Mouse (Mus musculus): ENCODE measurements at regions not wholly inside any gene's neighbourhood (a gene's known extent, or its start where the extent isn't known, plus 50 kb on each side); places are given as distances from the start of the nearest gene placed in this dataset.

- H3K36me3 ChIP-seq (replicated peaks; ENCODE audit: control insufficient read depth, insufficient read depth, low read depth) = no peaks in the 10 kb centered on the region
- WGBS (ENCODE audit: insufficient replicate concordance) = 45% methylated on average over 2 of the region's 2 CpGs
These were observed 184.4 kb downstream of the Gm28710 start for GRCm38 (mm10) chr5:16976006-16976405.

GRCm38 (mm10) chr5:16984877-16985276, 193.3 kb downstream of the Gm28710 start:
- H3K27me3 ChIP-seq (ENCODE audit: control insufficient read depth, insufficient read depth, low read length) = no peaks in the 10 kb centered on the region
- no peak for TF ChIP-seq EP300 (IDR thresholded peaks at IDR 0.05; ENCODE audit: low read depth)
- TF ChIP-seq CTCF (IDR thresholded peaks at IDR 0.05; ENCODE audit: low read depth) = no peak
- H3K9me3 ChIP-seq (ENCODE audit: control insufficient read depth, low read length) = no peaks in the 10 kb centered on the region
- H3K4me1 ChIP-seq (replicated peaks; ENCODE audit: control insufficient read depth in 2 of 2, insufficient read depth in 2 of 2, low read length in 1 of 2) = no peaks in the 10 kb centered on the region
- 55% methylated on average over 2 of the region's 2 CpGs for WGBS (ENCODE audit: insufficient replicate concordance)
- no peak for ATAC-seq (ENCODE audit: insufficient read depth)
- H3K9ac ChIP-seq (replicated peaks) = no peak overlapping the region
- H3K27ac ChIP-seq = no peak overlapping the region
- no peak overlapping the region for H3K4me3 ChIP-seq (ENCODE audit: insufficient read depth in 1 of 2, low read depth in 2 of 2, low read length in 2 of 2)
- no peak overlapping the region for H3K4me2 ChIP-seq (ENCODE audit: low read depth)
- no peak for DNase-seq (ENCODE audit: low read depth in 3 of 3, low spot score in 3 of 3)
- no peaks in the 10 kb centered on the region for H3K36me3 ChIP-seq (replicated peaks; ENCODE audit: control insufficient read depth, insufficient read depth, low read depth)

More at GRCm38 (mm10) chr5:16976006-16976405, 184.4 kb downstream of the Gm28710 start:
- H3K4me1 ChIP-seq (replicated peaks; ENCODE audit: control insufficient read depth in 2 of 2, insufficient read depth in 2 of 2, low read length in 1 of 2) = no peaks in the 10 kb centered on the region
- no peak overlapping the region for H3K4me3 ChIP-seq (ENCODE audit: insufficient read depth in 1 of 2, low read depth in 2 of 2, low read length in 2 of 2)
- ATAC-seq (ENCODE audit: insufficient read depth) (no peak), DNase-seq (ENCODE audit: low read depth in 3 of 3, low spot score in 3 of 3) (no peak)
- no peak overlapping the region for H3K27ac ChIP-seq
- no peak overlapping the region for H3K4me2 ChIP-seq (ENCODE audit: low read depth)
- H3K27me3 ChIP-seq (ENCODE audit: control insufficient read depth, insufficient read depth, low read length) = no peaks in the 10 kb centered on the region
- TF ChIP-seq EP300 (IDR thresholded peaks at IDR 0.05; ENCODE audit: low read depth) (no peak), CTCF (IDR thresholded peaks at IDR 0.05; ENCODE audit: low read depth) (no peak)
- H3K9ac ChIP-seq (replicated peaks) = no peak overlapping the region
- no peaks in the 10 kb centered on the region for H3K9me3 ChIP-seq (ENCODE audit: control insufficient read depth, low read length)

GRCm38 (mm10) chr5:16991518-16991917, 199.9 kb downstream of the Gm28710 start:
- DNase-seq (ENCODE audit: low read depth in 3 of 3, low spot score in 3 of 3) (no peak), ATAC-seq (ENCODE audit: insufficient read depth) (no peak)
- Histone ChIP-seq H3K36me3 (replicated peaks; ENCODE audit: control insufficient read depth, insufficient read depth, low read depth) (no peaks in the 10 kb centered on the region), H3K4me3 (ENCODE audit: insufficient read depth in 1 of 2, low read depth in 2 of 2, low read length in 2 of 2) (no peak overlapping the region), H3K27me3 (ENCODE audit: control insufficient read depth, insufficient read depth, low read length) (no peaks in the 10 kb centered on the region), H3K4me2 (ENCODE audit: low read depth) (no peak overlapping the region), H3K27ac (no peak overlapping the region), H3K4me1 (replicated peaks; ENCODE audit: control insufficient read depth in 2 of 2, insufficient read depth in 2 of 2, low read length in 1 of 2) (no peaks in the 10 kb centered on the region), H3K9me3 (ENCODE audit: control insufficient read depth, low read length) (no peaks in the 10 kb centered on the region), H3K9ac (replicated peaks) (no peak overlapping the region)
- TF ChIP-seq CTCF (IDR thresholded peaks at IDR 0.05; ENCODE audit: low read depth) = no peak
- TF ChIP-seq EP300 (IDR thresholded peaks at IDR 0.05; ENCODE audit: low read depth) = no peak
- 28% methylated on average over 1 of the region's 1 CpGs for WGBS (ENCODE audit: insufficient replicate concordance)

GRCm38 (mm10) chr5:16999183-16999582, 207.6 kb downstream of the Gm28710 start:
- H3K4me3 ChIP-seq (ENCODE audit: insufficient read depth in 1 of 2, low read depth in 2 of 2, low read length in 2 of 2) = no peak overlapping the region
- DNase-seq (ENCODE audit: low read depth in 3 of 3, low spot score in 3 of 3) = no peak
- no peak overlapping the region for H3K9ac ChIP-seq (replicated peaks)
- 16% methylated on average over 2 of the region's 2 CpGs for WGBS (ENCODE audit: insufficient replicate concordance)
- H3K4me1 ChIP-seq (replicated peaks; ENCODE audit: control insufficient read depth in 2 of 2, insufficient read depth in 2 of 2, low read length in 1 of 2) = no peaks in the 10 kb centered on the region
- H3K27me3 ChIP-seq (ENCODE audit: control insufficient read depth, insufficient read depth, low read length) = no peaks in the 10 kb centered on the region
- no peaks in the 10 kb centered on the region for H3K36me3 ChIP-seq (replicated peaks; ENCODE audit: control insufficient read depth, insufficient read depth, low read depth)
- TF ChIP-seq CTCF (IDR thresholded peaks at IDR 0.05; ENCODE audit: low read depth) (no peak), EP300 (IDR thresholded peaks at IDR 0.05; ENCODE audit: low read depth) (no peak)
- no peaks in the 10 kb centered on the region for H3K9me3 ChIP-seq (ENCODE audit: control insufficient read depth, low read length)
- no peak overlapping the region for H3K27ac ChIP-seq
- no peak overlapping the region for H3K4me2 ChIP-seq (ENCODE audit: low read depth)
- ATAC-seq (ENCODE audit: insufficient read depth) = no peak

- no peak overlapping the region for H3K27ac ChIP-seq
- H3K9ac ChIP-seq (replicated peaks) = no peak overlapping the region
- H3K4me1 ChIP-seq (replicated peaks; ENCODE audit: control insufficient read depth in 2 of 2, insufficient read depth in 2 of 2, low read length in 1 of 2) = no peaks in the 10 kb centered on the region
- WGBS (ENCODE audit: insufficient replicate concordance) = 26% methylated on average over 3 of the region's 3 CpGs
- TF ChIP-seq EP300 (IDR thresholded peaks at IDR 0.05; ENCODE audit: low read depth) = no peak
- TF ChIP-seq CTCF (IDR thresholded peaks at IDR 0.05; ENCODE audit: low read depth) = no peak
- DNase-seq (ENCODE audit: low read depth in 3 of 3, low spot score in 3 of 3) (no peak), ATAC-seq (ENCODE audit: insufficient read depth) (no peak)
- H3K27me3 ChIP-seq (ENCODE audit: control insufficient read depth, insufficient read depth, low read length) = no peaks in the 10 kb centered on the region
- H3K36me3 ChIP-seq (replicated peaks; ENCODE audit: control insufficient read depth, insufficient read depth, low read depth) = no peaks in the 10 kb centered on the region
- no peak overlapping the region for H3K4me3 ChIP-seq (ENCODE audit: insufficient read depth in 1 of 2, low read depth in 2 of 2, low read length in 2 of 2)
- no peak overlapping the region for H3K4me2 ChIP-seq (ENCODE audit: low read depth)
- no peaks in the 10 kb centered on the region for H3K9me3 ChIP-seq (ENCODE audit: control insufficient read depth, low read length)
These were observed 215.4 kb downstream of the Gm28710 start for GRCm38 (mm10) chr5:17006807-17007522.
